In the genomic region with DNA sequence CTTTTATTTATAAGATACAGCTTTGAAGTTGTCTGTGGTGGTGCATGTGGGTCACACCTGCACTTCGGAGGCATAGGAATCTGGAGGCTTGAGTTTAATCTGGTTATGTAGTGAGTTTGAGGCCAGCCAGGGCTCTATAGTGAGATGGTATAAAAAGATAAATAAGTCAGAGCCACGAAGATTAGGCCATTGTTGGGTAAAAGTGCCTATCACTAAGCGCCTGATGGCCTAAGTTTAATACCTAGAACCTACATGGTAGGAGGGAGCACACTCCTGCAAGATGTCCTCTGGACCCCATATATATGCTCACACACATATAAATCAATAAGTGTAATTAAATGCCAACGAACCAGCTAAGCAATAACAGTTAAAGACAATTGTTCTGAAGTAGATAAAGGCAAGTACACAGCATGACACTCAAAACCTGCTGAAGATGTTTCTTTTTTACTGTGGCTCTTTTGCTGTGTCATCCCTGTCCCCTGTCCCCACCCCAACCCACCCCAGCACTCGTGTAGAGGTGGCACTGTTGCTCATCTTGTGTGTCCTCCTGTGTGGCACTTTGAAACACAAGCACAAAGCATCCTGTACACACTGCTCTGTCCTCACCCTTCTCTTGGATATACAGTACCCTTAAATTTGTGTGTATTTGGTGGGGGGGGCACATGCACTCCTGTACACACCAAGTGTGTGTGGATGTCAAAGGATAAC, we compare ENCODE assay signal across 16 mouse cellular contexts.
"Had no signal": no experiment of that assay in that cellular context is flagged by ENCODE, and none has a peak within 500 bp of the region (broad histone marks: within the 10 kb centered on the region; RNA-seq: fewer than 3 reads in every experiment).

No protein-coding gene starts in this region.

- DNase-seq: kidney, adult 2 months; kidney, postnatal 14 days; lung, embryonic 14.5 days; lung, postnatal 10 days; lung, postnatal 4 days; retina, postnatal 1 day; right cerebral cortex, postnatal 14 days; thymus, postnatal 25 days had no signal

- H3K4me1 ChIP-seq: kidney, embryonic 15.5 days; limb, embryonic 15.5 days; midbrain, embryonic 12.5 days; neural tube, embryonic 13.5 days had no signal

- H3K4me2 ChIP-seq: kidney, embryonic 15.5 days; limb, embryonic 15.5 days; lung, embryonic 14.5 days; midbrain, embryonic 12.5 days; neural tube, embryonic 13.5 days had no signal

- H3K4me3 ChIP-seq: kidney, embryonic 15.5 days; left cerebral cortex, adult 2 months; limb, embryonic 15.5 days; megakaryocyte, embryonic 14.5 days; midbrain, embryonic 12.5 days; neural tube, embryonic 13.5 days had no signal

- ATAC-seq: intestine, embryonic 16.5 days; midbrain, embryonic 16.5 days had no signal

- H3K9ac ChIP-seq: kidney, embryonic 15.5 days; limb, embryonic 15.5 days; lung, embryonic 14.5 days; midbrain, embryonic 12.5 days; neural tube, embryonic 13.5 days had no signal

- H3K27me3 ChIP-seq: kidney, embryonic 15.5 days; limb, embryonic 15.5 days; megakaryocyte, embryonic 14.5 days; midbrain, embryonic 12.5 days; neural tube, embryonic 13.5 days had no signal

- H3K27ac ChIP-seq: kidney, embryonic 15.5 days; left cerebral cortex, adult 2 months; limb, embryonic 15.5 days; midbrain, embryonic 12.5 days; neural tube, embryonic 13.5 days had no signal

- H3K9me3 ChIP-seq: kidney, embryonic 15.5 days; limb, embryonic 15.5 days; megakaryocyte, embryonic 14.5 days; midbrain, embryonic 12.5 days; neural tube, embryonic 13.5 days had no signal
